Mouse (Mus musculus) cerebellum, postnatal 25 days (tissue): ENCODE measurements around the gene Pcdh20.
A peak's percentile ranks its signal among the peaks of the same experiment; 100 is the strongest.

Experiments used
- DNase-seq, 2 experiments: peaks; one replicate each; pipeline ENCODE4 v3.0.0; 2021; ENCODE audit warnings: mixed read lengths in 2 of 2

Gene Pcdh20

GRCm38 (mm10) chr14:88470495-88471434 lies at the start of gene Pcdh20:
TSS of gene Pcdh20 (minus strand) at chr14:88471396.
- peak; percentile 38 to 59 for DNase-seq

GRCm38 (mm10) chr14:88479909-88480308 lies 8.7 kb upstream of the Pcdh20 start:
- DNase-seq = peak in 1 of 2 experiments; percentile 34

- DNase-seq = no peak
Measured at GRCm38 (mm10) chr14:88469956-88470355, 1.2 kb downstream of the Pcdh20 start.

- peak in 1 of 2 experiments; percentile 12 for DNase-seq
Measured at GRCm38 (mm10) chr14:88469361-88469760, 1.8 kb downstream of the Pcdh20 start.

- peak in 1 of 2 experiments; percentile 15 for DNase-seq
Measured at GRCm38 (mm10) chr14:88466416-88466815, 4.8 kb downstream of the Pcdh20 start.

GRCm38 (mm10) chr14:88464356-88464755 lies 6.8 kb downstream of the Pcdh20 start:
- DNase-seq = no peak

- DNase-seq = no peak
Measured at GRCm38 (mm10) chr14:88463357-88463756, 7.8 kb downstream of the Pcdh20 start.

GRCm38 (mm10) chr14:88462944-88463343 lies 8.3 kb downstream of the Pcdh20 start:
- DNase-seq = no peak

GRCm38 (mm10) chr14:88460705-88461104 lies 10.5 kb downstream of the Pcdh20 start:
- no peak for DNase-seq

- no peak for DNase-seq
Measured at GRCm38 (mm10) chr14:88443304-88443703, 27.9 kb downstream of the Pcdh20 start.

- no peak for DNase-seq
Measured at GRCm38 (mm10) chr14:88429393-88429792, 41.8 kb downstream of the Pcdh20 start.

GRCm38 (mm10) chr14:88427370-88427769 lies 43.8 kb downstream of the Pcdh20 start:
- DNase-seq = no peak
